Mouse (Mus musculus): ENCODE measurements around the gene March8.
"Not testable (repeated sequence)": the region's sequence is repeated elsewhere in the genome, so short reads cannot be mapped to it uniquely, and the experiment has no call there.

March8 gene

GRCm38 (mm10) chr6:116337835-116338501 lies at the start of gene March8:
Gene March8 (plus strand): TSS chr6:116338024.
- DNase-seq (ENCODE audit: low read depth, low spot score), result peak; percentile 93

DNA sequence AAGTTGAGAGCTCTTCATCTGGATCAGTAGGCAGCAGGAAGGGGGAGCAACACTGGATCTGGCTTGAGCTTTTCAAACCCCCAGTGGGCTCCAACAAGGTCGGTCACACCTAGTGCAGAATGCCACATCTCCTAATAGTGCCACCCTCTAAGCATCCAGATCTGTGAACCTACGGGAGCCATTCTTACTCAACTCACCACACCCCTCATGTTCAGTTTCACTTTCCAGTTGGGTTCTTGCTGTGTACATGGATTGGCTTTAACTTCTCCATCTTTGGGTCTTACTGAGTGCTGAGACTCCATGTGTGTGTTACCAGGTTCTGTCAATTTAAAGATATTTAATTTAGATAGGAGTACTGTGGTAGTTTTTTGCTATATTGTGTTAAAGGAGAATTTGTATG lies 26.4 kb upstream of the March8 start:
- DNase-seq (ENCODE audit: low read depth, low spot score), result no peak

DNA sequence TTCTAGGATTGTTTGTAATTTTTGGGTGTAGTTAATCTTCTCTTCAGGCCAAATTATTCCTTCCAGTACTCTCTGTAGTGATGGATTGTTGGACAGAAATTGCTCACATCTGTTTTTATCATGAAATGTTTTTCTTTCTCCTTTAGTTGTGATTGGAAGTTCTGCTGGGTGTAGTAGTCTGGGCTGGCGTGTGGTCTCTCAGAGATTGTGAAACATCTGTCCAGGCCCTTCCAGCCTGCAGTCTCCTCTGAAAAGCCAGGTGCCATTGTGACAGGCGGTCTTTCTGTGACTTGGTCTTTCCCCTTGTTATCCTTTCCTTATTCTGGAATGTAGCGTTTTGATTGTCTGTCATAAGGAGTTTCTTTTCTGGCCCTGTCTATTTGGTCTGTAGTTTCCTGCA lies 18.6 kb upstream of the March8 start:
- no peak for DNase-seq (ENCODE audit: low read depth, low spot score)

DNA sequence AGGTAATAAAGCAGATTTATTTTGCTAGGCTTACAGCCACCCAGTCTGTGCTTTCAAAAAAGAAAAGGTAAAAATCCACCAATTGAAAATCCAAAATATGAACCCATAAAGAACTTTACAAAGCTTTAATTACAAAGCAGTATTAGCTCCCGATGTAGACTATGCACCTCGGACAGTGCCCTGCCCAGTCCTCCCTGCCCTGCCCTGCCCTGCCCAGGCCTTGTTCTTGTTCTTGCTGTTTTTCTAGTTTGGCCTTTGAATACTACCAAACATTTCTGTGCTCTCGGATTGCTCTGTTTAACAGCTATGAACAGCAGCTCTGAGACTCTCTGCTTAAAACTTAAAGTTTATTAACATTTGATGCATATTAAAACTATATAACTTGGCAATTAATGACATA lies 11.2 kb upstream of the March8 start:
- no peak for DNase-seq (ENCODE audit: low read depth, low spot score)

DNA sequence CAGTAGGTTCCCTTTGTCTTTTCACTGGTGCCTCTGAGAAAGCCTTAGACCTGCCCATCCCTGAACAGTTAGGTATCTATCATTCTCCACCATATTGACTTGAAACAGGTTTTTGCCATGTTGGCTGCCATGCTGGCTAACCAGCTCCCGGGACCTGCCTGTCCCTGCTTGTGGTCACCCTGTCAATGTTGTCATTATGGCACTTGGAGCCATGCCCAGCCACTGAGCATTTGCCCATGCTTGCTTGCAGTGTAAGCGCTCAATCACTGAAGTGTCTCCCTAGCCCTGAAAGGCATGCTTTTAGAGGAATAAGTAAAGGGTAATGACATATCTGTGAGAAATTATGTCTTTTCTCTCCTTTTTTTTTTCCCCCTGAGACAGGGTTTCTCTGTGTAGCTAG lies 6.4 kb upstream of the March8 start:
- DNase-seq (ENCODE audit: low read depth, low spot score), result no peak

DNA sequence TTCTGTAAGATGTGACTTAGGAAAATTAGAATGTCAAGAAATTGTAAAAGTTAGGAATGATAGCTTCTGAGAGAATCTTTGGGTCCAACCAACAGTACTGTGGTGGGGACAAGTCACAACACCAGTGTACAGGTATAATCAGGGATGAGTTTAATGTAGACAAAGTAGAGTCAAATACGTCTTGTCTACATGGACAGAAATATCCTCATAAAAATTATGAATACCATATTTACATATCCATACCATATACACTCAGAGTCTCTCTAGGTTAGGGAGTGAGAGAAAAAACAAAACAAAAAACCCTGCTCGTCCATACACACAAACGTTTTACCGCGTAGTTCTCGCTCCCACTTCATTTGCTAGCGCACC lies 374 bp upstream of the March8 start:
- no peak for DNase-seq (ENCODE audit: low read depth, low spot score)

- DNase-seq (ENCODE audit: low read depth, low spot score), result no peak
Measured at GRCm38 (mm10) chr6:116338520-116338919, 696 bp downstream of the March8 start.

DNA sequence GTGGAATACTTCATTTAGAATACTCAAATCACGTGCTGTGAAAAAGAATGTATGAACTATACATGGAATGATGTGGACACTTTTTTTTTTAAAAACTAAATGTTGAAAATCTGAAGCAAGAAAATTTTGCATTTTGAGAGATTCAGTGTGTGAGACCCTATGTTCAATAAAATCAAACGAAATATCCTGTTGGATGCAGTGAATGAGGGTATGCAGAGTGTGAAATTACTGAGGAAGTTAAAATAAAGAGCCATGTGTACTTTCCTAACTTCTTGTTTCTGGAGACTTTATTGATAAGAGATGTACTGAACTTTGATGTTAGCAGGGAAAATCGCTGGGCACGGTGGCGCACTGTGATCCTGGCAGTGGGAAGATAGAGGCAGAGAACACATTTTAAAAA lies 1.3 kb downstream of the March8 start:
- no peak for DNase-seq (ENCODE audit: low read depth, low spot score)

GRCm38 (mm10) chr6:116340521-116340920 lies 2.7 kb downstream of the March8 start:
- no peak for DNase-seq (ENCODE audit: low read depth, low spot score)

DNA sequence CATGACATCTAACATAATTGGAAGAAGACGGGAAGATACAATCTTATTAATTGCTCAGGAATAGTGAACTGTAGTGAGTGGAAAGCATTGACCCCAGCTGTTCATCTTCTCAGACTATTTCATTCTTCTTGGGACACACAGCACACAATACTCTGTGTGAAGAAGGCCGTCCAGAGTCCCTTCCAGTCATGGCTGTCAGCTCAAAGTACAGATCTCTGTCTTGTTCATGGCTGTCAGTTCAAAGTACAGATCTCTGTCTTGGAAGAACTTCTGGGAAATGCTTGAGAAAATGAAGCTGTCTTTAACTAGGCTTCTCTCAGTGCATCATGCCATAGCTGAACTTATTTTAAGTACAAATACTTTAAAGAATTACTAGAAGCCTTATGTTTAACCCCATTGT lies 10.1 kb downstream of the March8 start:
- DNase-seq (ENCODE audit: low read depth, low spot score), result no peak

DNA sequence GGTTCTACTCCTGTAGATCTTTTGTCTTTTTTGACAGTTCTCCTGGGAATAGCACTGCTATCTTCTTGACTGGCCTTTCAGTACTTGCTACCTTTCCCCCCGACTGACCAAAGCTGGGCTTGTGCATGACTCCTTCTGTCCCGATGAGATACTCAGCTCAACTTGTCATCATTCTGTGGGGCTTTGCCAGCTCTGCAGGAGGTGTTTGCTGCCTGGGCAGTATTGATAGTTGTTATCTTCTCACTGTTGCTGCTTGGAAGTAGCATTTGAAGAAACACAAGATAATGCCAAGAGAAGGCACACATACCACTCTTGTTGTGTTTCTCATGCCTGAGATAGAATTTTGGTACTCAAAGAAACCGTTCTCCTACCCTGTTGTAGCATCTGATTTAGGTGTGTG lies 12.2 kb downstream of the March8 start:
- no peak for DNase-seq (ENCODE audit: low read depth, low spot score)

GRCm38 (mm10) chr6:116350643-116351042 lies 12.8 kb downstream of the March8 start:
- no peak for DNase-seq (ENCODE audit: low read depth, low spot score)

DNA sequence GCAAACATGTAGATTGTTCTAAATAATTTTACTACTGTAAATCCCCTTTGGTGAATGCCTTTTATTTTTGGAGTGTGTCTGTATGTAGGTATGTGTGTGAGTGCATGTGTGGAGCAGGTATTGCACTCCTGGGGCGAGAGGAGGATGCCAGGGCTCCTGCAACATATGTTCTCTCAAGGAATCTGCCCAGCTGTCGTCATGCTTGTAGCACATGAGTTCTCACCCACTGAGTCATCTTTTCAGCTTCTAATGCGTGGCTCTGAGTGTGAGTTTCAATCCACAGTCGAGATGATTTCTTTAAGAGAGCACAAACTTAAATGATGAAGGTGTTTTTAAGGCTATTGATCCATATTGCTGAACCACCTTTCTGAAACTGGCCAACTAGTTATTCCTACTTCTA lies 13.7 kb downstream of the March8 start:
- DNase-seq (ENCODE audit: low read depth, low spot score), result no peak

- no peak for DNase-seq (ENCODE audit: low read depth, low spot score)
Measured at GRCm38 (mm10) chr6:116353428-116353827, 15.6 kb downstream of the March8 start.

- not testable (repeated sequence) for DNase-seq (ENCODE audit: low read depth, low spot score)
Measured at GRCm38 (mm10) chr6:116356311-116356947, 18.6 kb downstream of the March8 start.

DNA sequence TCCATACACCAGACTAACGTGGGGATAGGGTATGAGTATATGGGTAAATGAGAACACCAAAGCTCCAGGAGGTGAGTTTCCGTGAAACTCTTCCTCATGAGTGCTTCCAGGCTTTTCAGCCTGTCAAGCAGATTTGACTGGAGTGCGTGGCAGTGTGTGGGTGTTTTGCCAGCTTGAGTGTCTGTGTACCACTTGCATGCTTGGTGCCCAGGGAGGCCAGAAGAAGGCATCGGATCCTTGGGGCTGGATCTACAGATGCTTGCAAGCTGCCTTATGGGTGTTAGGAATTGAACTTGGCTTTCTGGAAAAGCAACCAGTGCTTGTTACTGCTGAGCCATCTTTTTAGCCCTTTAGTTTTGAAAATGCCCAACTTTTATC lies 19.1 kb downstream of the March8 start:
- DNase-seq (ENCODE audit: low read depth, low spot score), result no peak

GRCm38 (mm10) chr6:116358056-116358455 lies 20.2 kb downstream of the March8 start:
- DNase-seq (ENCODE audit: low read depth, low spot score), result no peak

GRCm38 (mm10) chr6:116359256-116359655 lies 21.4 kb downstream of the March8 start:
- no peak for DNase-seq (ENCODE audit: low read depth, low spot score)

- no peak for DNase-seq (ENCODE audit: low read depth, low spot score)
Measured at GRCm38 (mm10) chr6:116361463-116361862, 23.6 kb downstream of the March8 start.

DNA sequence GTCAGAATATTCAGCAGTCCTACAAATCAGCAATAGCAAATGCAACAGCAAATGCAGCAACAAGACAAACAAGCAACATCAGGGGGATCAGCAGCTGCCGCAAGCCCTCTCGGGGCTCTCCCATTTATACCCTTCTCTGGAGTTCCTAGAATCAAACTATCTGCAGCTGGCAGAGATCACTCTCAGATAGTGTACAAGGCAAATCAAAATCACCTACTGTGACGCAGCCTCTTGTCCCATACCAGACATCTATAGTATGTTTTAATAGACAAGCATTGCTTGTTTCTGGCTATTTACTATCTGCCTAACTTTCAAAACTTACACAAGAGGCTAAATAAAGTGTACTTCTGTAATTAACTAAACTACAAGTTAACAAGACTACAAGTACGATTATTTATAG lies 24.2 kb downstream of the March8 start:
- DNase-seq (ENCODE audit: low read depth, low spot score), result no peak

DNA sequence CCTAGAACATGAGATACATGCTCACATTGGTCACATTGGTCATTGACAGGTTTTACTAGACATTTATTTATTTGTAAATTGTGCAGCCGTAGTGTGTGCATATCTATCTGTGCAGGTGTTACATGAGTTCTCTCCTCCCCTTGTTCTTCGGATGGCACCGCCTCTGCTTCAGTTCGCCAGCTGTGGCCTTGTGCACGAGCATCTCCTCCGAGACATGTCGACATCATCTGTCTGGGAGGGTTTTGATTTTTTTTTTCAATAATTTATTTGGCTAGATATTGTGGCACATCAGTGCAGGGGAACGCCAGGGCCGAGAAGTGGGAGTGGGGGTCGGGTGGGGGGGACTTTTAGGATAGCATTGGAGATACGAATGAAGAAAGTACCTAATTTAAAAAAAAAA lies 30.1 kb downstream of the March8 start:
- DNase-seq (ENCODE audit: low read depth, low spot score), result no peak

- DNase-seq (ENCODE audit: low read depth, low spot score), result no peak
Measured at GRCm38 (mm10) chr6:116369811-116370210, 32.0 kb downstream of the March8 start.

- no peak for DNase-seq (ENCODE audit: low read depth, low spot score)
Measured at GRCm38 (mm10) chr6:116370216-116370976, 32.6 kb downstream of the March8 start.
